ENCODE assay signal across 7 mouse cellular contexts in the genomic region with DNA sequence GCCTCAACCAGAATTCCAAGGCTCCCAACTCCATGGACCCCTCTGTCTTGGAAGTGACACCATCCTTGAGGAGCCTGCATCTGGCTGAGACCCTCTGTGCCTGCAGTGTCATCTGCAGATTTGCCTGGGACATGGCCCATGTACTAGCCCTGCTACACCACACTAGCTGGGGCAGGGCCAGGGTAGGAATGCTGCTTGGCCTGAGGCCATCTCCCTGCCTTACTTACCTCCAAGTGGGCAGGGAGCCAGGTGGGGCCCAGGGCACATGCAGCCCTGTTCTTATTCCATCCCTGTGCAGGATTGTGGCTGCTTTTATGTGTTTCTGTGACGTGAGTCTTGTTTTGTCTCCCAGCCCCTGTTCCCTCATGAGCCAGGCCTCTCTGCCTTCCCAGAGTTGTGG. TPM values are rescaled to one million over a fixed set of nuclear protein-coding genes. Genes with fewer than 3 reads are reported as not detected.
DNase-seq lines count a peak whose midpoint lies in the region; TF ChIP-seq lines count a peak whose summit lies in the region.

No protein-coding gene starts in this region.

- TF ChIP-seq EP300 in heart, adult 2 months (IDR thresholded peaks at IDR 0.05; ENCODE audit: insufficient read depth, low read depth, low read length) = no peak

- peaks cover 5% of the 10 kb centered on the region for H3K4me1 ChIP-seq in heart, adult 2 months (ENCODE audit: control insufficient read depth, insufficient read depth, low read length)

- no peaks in the 10 kb centered on the region for H3K27me3 ChIP-seq in heart, adult 2 months (ENCODE audit: control insufficient read depth, insufficient read depth, low read length)

- intact Hi-C loops in heart, adult 2 months (cut with DNase I) = no loop called here

- H3K27ac ChIP-seq in heart, adult 2 months = peak overlapping the region; percentile 93

- TF ChIP-seq CTCF in heart, adult 2 months (IDR thresholded peaks at IDR 0.05) = no peak

- 50% methylated on average over 1 of the region's 1 CpGs for WGBS in heart, adult 2 months

- no peak overlapping the region for H3K4me3 ChIP-seq in heart, adult 2 months

- no peaks in the 10 kb centered on the region; the same call in 1 of the 2 replicates for H3K36me3 ChIP-seq in heart, adult 2 months (ENCODE audit: control insufficient read depth, insufficient read depth, low read length)

- H3K79me2 ChIP-seq in heart, adult 2 months (replicated peaks; ENCODE audit: control insufficient read depth, insufficient read depth, low read length) = no peaks in the 10 kb centered on the region

- DNase-seq in right cerebral cortex, postnatal 4 days = peak; percentile 51
- no peak for DNase-seq in right cerebral cortex, postnatal 25 days
- DNase-seq in heart, adult 2 months = peak; percentile 77 to 83
- DNase-seq in kidney, adult 18-20 months = peak; percentile 88
- peak; percentile 90 for DNase-seq in lung, postnatal 36 days
- DNase-seq in urinary bladder, postnatal 36 days (ENCODE audit: low spot score in 2 of 2) = peak; percentile 86 to 90
- DNase-seq in spleen, postnatal 36 days (ENCODE audit: low spot score in 2 of 2) = no peak

- no peak for TF ChIP-seq POLR2A in heart, adult 2 months (IDR thresholded peaks at IDR 0.05; ENCODE audit: insufficient read depth, low read depth, low read length)

- H3K9ac ChIP-seq in heart, adult 2 months (ENCODE audit: low read depth, low read length) = no peak overlapping the region; the same call in 1 of the 2 replicates

RNA-seq across cellular contexts. Expression of a gene that starts 15.8 kb away (rescaled TPM):
- total RNA-seq in heart, adult 2 months (2021) = 100 to 1,000 TPM; 448 to 514 TPM
- 343 and 518 TPM in 2 replicates for polyA plus RNA-seq in heart, adult 2 months (2012; rRNA removed)

RNA-seq across cellular contexts. Expression of a gene that starts 21.9 kb away (rescaled TPM):
- 10 to 100 TPM; 14.7 to 16.9 TPM for total RNA-seq in heart, adult 2 months (2021)
- 24.4 and 34.4 TPM in 2 replicates for polyA plus RNA-seq in heart, adult 2 months (2012; rRNA removed)

Comparison
In these comparisons a context has a peak if more than half of its experiments do, and no peak if none do; other contexts are left out.
1. DNase-seq: peak in right cerebral cortex, postnatal 4 days (single experiment), heart, adult 2 months (2 of 2), kidney, adult 18-20 months (single experiment), lung, postnatal 36 days (single experiment) and urinary bladder, postnatal 36 days (2 of 2); none in right cerebral cortex, postnatal 25 days (single experiment) and spleen, postnatal 36 days (0 of 2).